Comparison of ENCODE assay signal across 11 mouse cellular contexts in the genomic region with DNA sequence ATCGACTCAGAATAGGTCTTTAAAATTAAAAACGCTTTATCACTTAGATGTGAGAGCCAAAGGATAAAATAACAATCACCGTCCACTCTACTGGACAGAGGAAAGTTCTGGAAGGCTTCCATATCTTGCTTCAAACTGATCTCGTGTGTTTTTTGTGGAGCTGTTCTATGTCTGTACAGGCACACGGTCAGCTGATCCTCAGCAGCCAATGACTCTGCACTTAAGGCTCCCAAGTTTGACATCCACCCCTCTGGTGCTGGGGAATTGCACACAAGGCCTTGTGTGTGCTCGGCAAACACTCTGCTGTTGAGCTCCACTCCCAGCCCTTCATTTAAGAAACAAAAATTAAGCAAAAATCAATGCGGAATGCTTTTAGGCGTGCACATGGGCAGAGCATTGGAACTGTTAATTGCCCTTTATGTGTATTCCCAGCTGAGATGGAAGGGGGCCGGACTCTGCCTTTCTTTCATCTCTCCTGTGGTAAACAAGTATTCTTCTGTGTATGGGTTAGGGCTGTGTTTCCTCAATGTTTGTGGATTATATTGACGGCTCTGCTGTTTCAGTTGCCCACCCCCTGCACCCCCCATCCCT. TPM values are rescaled to one million over a fixed set of nuclear protein-coding genes. Genes with fewer than 3 reads are reported as not detected.
DNase-seq lines count a peak whose midpoint lies in the region; ATAC-seq lines count a peak whose summit lies in the region.
"Had no signal": no experiment of that assay in that cellular context is flagged by ENCODE, and none has a peak within 500 bp of the region (broad histone marks: within the 10 kb centered on the region; RNA-seq: fewer than 3 reads in every experiment).

No protein-coding gene starts in this region.

- H3K4me2 ChIP-seq in kidney, embryonic 16.5 days (replicated peaks; ENCODE audit: low read depth, low read length): no peak overlapping the region
- no peak overlapping the region for H3K4me2 ChIP-seq in hindbrain, embryonic 14.5 days (replicated peaks)
- no peak overlapping the region for H3K4me2 ChIP-seq in midbrain, embryonic 15.5 days

- peak overlapping the region; percentile 11; the same call in 1 of the 2 replicates for H3K27ac ChIP-seq in kidney, embryonic 16.5 days (ENCODE audit: low read length)
- peak overlapping the region; percentile 62 for H3K27ac ChIP-seq in forebrain, embryonic 10.5 days
- 0 out of 2 replicates have a peak overlapping the region, but pooled peaks have one; percentile 6 for H3K27ac ChIP-seq in hindbrain, embryonic 14.5 days
- no peak overlapping the region for H3K27ac ChIP-seq in midbrain, embryonic 15.5 days
- H3K27ac ChIP-seq: liver, embryonic 14.5 days had no signal

- H3K9ac ChIP-seq in kidney, embryonic 16.5 days (replicated peaks; ENCODE audit: low read length): no peak overlapping the region
- H3K9ac ChIP-seq in hindbrain, embryonic 14.5 days: no peak overlapping the region
- H3K9ac ChIP-seq in midbrain, embryonic 15.5 days: no peak overlapping the region
- H3K9ac ChIP-seq: liver, embryonic 14.5 days had no signal

- peaks cover 6% of the 10 kb centered on the region for H3K36me3 ChIP-seq in kidney, embryonic 16.5 days (ENCODE audit: insufficient read depth, low read length)
- H3K36me3 ChIP-seq in forebrain, embryonic 10.5 days (replicated peaks): peaks cover 66% of the 10 kb centered on the region
- no peaks in the 10 kb centered on the region; the same call in 1 of the 2 replicates for H3K36me3 ChIP-seq in hindbrain, embryonic 14.5 days (replicated peaks; ENCODE audit: control insufficient read depth, insufficient read depth)
- H3K36me3 ChIP-seq in midbrain, embryonic 15.5 days (replicated peaks): no peaks in the 10 kb centered on the region

- H3K4me3 ChIP-seq in kidney, embryonic 16.5 days (ENCODE audit: low read length): no peak overlapping the region
- H3K4me3 ChIP-seq in forebrain, embryonic 10.5 days: no peak overlapping the region
- H3K4me3 ChIP-seq in hindbrain, embryonic 14.5 days (replicated peaks; ENCODE audit: low read length): no peak overlapping the region
- no peak overlapping the region for H3K4me3 ChIP-seq in midbrain, embryonic 15.5 days
- H3K4me3 ChIP-seq: myocyte had no signal

- no peak for ATAC-seq in kidney, embryonic 16.5 days (ENCODE audit: low FRiP score, low TSS enrichment)
- ATAC-seq in hindbrain, embryonic 14.5 days (ENCODE audit: low FRiP score): peak; percentile 47; the same call in 1 of the 2 replicates
- ATAC-seq in midbrain, embryonic 15.5 days (replicated peaks): 0 out of 2 replicates have a peak, but pooled peaks have one; percentile 17

- H3K4me1 ChIP-seq in kidney, embryonic 16.5 days (ENCODE audit: insufficient read depth, low read length): peaks cover 47% of the 10 kb centered on the region
- H3K4me1 ChIP-seq in forebrain, embryonic 10.5 days: peaks cover 76% of the 10 kb centered on the region
- H3K4me1 ChIP-seq in hindbrain, embryonic 14.5 days (replicated peaks; ENCODE audit: control insufficient read depth, insufficient read depth, low read length): peaks cover 19% of the 10 kb centered on the region; the same call in 1 of the 2 replicates
- peaks cover 27% of the 10 kb centered on the region for H3K4me1 ChIP-seq in midbrain, embryonic 15.5 days

- WGBS in kidney, embryonic 16.5 days: 72% methylated on average over 10 of the region's 10 CpGs
- 75% methylated on average over 10 of the region's 10 CpGs for WGBS in forebrain, embryonic 10.5 days
- WGBS in hindbrain, embryonic 14.5 days: 59% methylated on average over 10 of the region's 10 CpGs
- 59% methylated on average over 10 of the region's 10 CpGs for WGBS in midbrain, embryonic 15.5 days

- no peaks in the 10 kb centered on the region for H3K27me3 ChIP-seq in kidney, embryonic 16.5 days (ENCODE audit: insufficient read depth, low read length)
- H3K27me3 ChIP-seq in forebrain, embryonic 10.5 days (ENCODE audit: poor library complexity, severe bottlenecking): no peaks in the 10 kb centered on the region
- H3K27me3 ChIP-seq in hindbrain, embryonic 14.5 days (ENCODE audit: control insufficient read depth, insufficient read depth, low read length): no peaks in the 10 kb centered on the region
- H3K27me3 ChIP-seq in midbrain, embryonic 15.5 days (replicated peaks): no peaks in the 10 kb centered on the region
- H3K27me3 ChIP-seq: CH12.LX had no signal

- DNase-seq in kidney, adult 8-10 months: no peak
- no peak for DNase-seq in forebrain, embryonic 10.5 days (ENCODE audit: extremely low spot score, low spot score)
- DNase-seq in hindbrain, embryonic 14.5 days (ENCODE audit: low spot score): no peak
- DNase-seq in right cerebral cortex, postnatal 36 days (ENCODE audit: low spot score in 2 of 2): no peak
- DNase-seq in frontal cortex, postnatal 10 days (ENCODE audit: low spot score in 2 of 2): no peak

- no peaks in the 10 kb centered on the region for H3K9me3 ChIP-seq in kidney, embryonic 16.5 days (ENCODE audit: low read length)
- H3K9me3 ChIP-seq in forebrain, embryonic 10.5 days: no peaks in the 10 kb centered on the region
- H3K9me3 ChIP-seq in hindbrain, embryonic 14.5 days (ENCODE audit: control insufficient read depth, low read length): no peaks in the 10 kb centered on the region
- no peaks in the 10 kb centered on the region for H3K9me3 ChIP-seq in midbrain, embryonic 15.5 days

RNA-seq across cellular contexts. Expression of gene 4933415A04Rik, which starts 23.1 kb away (rescaled TPM):
- polyA plus RNA-seq in kidney, embryonic 16.5 days (2015; fragmentation: Nextera tagmentation; extraction: Ambion mirVana): 6.8 and 7.4 TPM in 2 replicates
- 10.7 and 11.2 TPM in 2 replicates for polyA plus RNA-seq in forebrain, embryonic 10.5 days (2016; fragmentation: Nextera tagmentation; extraction: Ambion mirVana)
- polyA plus RNA-seq in hindbrain, embryonic 14.5 days (2014; fragmentation: Nextera tagmentation; extraction: Ambion mirVana): 2.2 and 3.3 TPM in 2 replicates
- 4.1 and 4.2 TPM in 2 replicates for polyA plus RNA-seq in midbrain, embryonic 15.5 days (2015; fragmentation: Nextera tagmentation; extraction: Ambion mirVana)
- polyA plus RNA-seq: myocyte had no signal

RNA-seq across cellular contexts. Expression of gene Ccnjl, which starts 35.2 kb away (rescaled TPM):
- 26.4 and 29.9 TPM in 2 replicates for polyA plus RNA-seq in kidney, embryonic 16.5 days (2015; fragmentation: Nextera tagmentation; extraction: Ambion mirVana)
- 34.8 and 36.9 TPM in 2 replicates for polyA plus RNA-seq in forebrain, embryonic 10.5 days (2016; fragmentation: Nextera tagmentation; extraction: Ambion mirVana)
- polyA plus RNA-seq in hindbrain, embryonic 14.5 days (2014; fragmentation: Nextera tagmentation; extraction: Ambion mirVana): 10.9 and 11.9 TPM in 2 replicates
- 13.7 and 15.3 TPM in 2 replicates for polyA plus RNA-seq in midbrain, embryonic 15.5 days (2015; fragmentation: Nextera tagmentation; extraction: Ambion mirVana)

RNA-seq across cellular contexts. Expression of gene Fabp6, which starts 37.6 kb away (rescaled TPM):
- polyA plus RNA-seq in kidney, embryonic 16.5 days (2015; fragmentation: Nextera tagmentation; extraction: Ambion mirVana): 0.42 TPM in 1 of 2 replicates, not detected in the other
- polyA plus RNA-seq in forebrain, embryonic 10.5 days (2016; fragmentation: Nextera tagmentation; extraction: Ambion mirVana): not detected in 2 replicates
- not detected in 2 replicates for polyA plus RNA-seq in hindbrain, embryonic 14.5 days (2014; fragmentation: Nextera tagmentation; extraction: Ambion mirVana)
- polyA plus RNA-seq in midbrain, embryonic 15.5 days (2015; fragmentation: Nextera tagmentation; extraction: Ambion mirVana): not detected in 2 replicates
- polyA plus RNA-seq: liver, embryonic 14.5 days; myocyte; testis, adult 2 months had no signal
